Mouse (Mus musculus) bone marrow, adult 2 months (tissue): ENCODE results near the gene Clec2l.

Experiments
- CTCF ChIP-seq: fragments of 200-500 bp; IDR thresholded peaks from 2 replicates; pipeline ENCODE4 v1.5.1; 2011; ENCODE audit warnings: low read length, control low read depth; ENCODE audit not compliant: control insufficient read depth, insufficient read depth
- POLR2A ChIP-seq: fragments of 200-500 bp; IDR thresholded peaks from 2 replicates; pipeline ENCODE4 v1.6.1; 2011; ENCODE audit warnings: low read depth, mild to moderate bottlenecking, control low read depth, low read length, borderline replicate concordance; ENCODE audit not compliant: control insufficient read depth

DNA sequence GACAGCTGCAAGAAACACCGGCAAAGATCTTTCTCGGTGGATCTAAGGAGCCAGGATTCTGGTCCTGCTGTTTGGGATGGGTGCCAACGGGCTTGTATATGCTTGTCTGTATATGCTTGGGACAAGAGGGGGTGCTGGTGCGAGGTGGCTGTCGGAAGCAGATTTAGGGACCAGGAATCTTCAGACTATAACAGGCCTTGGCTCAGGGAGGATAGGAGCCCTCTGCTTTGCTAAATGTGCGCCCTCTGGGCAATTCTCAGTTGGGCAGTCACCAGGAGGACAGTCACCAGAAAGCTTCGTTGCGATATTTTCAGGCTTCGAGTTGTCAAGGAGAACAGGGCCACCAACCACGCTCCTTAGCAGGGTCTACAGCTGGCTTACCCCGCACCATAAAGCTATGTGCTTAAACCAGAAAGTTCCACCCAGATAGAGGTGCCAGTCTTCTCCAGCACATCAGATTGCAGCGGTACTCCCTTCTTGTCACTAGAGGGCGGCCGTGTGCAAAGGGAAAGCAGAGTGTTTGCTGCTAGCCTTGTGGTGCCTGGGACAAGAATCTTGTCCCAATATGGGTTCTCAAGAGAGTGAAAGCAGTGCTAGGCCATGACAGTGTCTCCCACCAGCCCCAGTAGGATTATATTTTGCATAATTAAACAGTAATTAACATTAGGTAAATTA is 12.5 kb upstream of the Clec2l start:
- no peak for TF ChIP-seq POLR2A
- TF ChIP-seq CTCF, result peak; percentile 94
